Mouse (Mus musculus) gastrocnemius, postnatal 25 days (tissue): ENCODE measurements around the gene Ssbp2. TPM values are rescaled to one million over a fixed set of nuclear protein-coding genes. Genes with fewer than 3 reads are reported as not detected.

ENCODE experiments used
- DNase-seq: peaks from one replicate; pipeline ENCODE4 v3.0.0; 2022
- total RNA-seq, 2 experiments: library from RNA; stranded (reverse); gene quantifications; 1 replicate in 1 of 2; 2 replicates in 1 of 2; pipeline ENCODE4 v1.2.3; 2021

Ssbp2 gene
- total RNA-seq, 2 experiments from 2014 or later = 13.7 to 20.0 TPM

DNA sequence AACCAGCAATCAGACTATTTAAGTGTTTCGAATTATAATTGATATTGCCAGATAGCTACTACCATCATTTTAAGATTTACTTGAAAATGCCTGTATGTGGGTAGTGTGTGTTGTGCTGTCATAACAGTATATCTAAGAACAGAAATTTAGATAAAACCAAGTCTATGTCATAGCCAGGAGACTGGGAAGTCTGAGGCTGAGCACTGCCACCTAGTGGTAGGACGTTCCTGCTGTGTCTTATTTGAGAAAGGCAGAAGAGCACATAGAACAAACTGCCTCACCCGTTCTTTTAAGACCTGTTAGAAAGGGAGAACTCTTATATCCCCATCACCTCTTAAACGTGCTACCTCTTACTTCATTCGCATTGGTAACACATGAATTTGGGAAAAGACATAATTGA, 176.7 kb downstream of the Ssbp2 start:
- DNase-seq = no peak

GRCm38 (mm10) chr13:91638836-91639235, 178.8 kb downstream of the Ssbp2 start:
- DNase-seq = no peak

DNA sequence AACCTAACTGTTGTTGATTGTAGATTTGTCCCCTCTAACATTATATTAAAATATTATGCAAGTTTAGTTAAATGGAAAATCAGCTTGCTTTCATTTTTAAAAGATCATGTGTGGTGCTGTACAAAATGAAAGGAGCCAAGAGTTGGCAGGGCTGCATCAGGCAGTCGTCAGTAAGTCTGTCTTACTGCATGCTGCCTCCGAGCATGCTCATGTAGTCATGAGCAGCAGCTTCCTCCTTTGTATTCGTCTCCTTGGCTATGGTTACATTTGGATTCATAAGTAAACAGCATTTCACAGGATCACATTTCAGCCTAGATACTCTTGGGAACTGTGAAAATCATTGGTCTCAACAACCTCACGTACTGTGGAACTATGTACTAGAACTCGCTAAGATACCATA, 180.1 kb downstream of the Ssbp2 start:
- no peak for DNase-seq

GRCm38 (mm10) chr13:91648240-91648639, 188.2 kb downstream of the Ssbp2 start:
- no peak for DNase-seq

DNA sequence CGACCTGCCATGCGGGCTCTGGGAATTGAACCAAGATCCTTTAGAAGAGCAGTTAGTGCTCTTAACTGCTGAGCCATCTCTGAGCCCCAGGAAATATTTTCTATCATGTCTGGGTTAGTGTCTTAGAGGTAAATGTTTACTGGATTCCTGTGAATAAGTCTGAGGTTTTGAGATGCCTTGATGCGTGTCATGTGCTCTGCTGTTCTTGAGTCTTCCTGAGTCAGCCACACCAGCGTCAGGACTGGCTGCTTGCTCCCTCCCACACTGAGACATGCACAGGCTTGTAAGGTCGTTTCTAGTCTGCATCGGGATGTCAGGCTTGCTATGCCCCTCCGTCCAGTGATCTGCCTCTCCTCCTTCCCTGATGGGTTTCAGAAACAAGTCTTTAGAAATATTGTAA, 189.8 kb downstream of the Ssbp2 start:
- DNase-seq = no peak

DNA sequence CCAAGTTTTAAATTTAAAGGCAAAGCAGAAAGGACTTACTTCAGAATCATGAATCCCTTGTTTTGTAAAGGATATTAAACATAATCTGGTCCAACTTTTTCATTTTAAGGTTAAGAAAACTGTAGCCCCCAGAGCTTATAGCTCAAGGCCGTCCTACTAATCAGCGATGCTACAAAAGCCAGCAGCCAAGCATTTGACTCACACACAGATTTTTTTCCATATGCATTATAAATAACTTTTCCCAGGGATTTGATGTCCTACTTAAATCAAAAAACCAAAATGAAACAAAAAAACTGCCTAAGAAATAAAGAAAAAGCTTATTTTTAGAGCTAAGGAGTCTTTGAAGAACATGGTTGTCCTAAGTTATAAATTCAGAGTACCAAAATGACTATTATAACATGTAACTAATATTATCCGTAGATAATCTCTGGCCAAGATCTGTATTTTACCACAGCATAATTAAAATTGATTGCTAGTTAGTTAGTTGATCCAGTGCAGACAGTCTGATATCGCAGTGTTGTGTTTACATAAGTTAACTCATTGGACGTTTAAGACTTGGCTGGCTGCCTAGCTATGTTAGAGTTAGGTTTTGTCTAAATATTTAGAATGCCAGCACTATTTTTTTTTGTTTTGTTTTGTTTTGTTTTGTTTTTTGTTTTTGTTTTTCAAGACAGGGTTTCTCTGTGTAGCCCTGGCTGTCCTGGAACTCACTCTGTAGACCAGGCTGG, 201.1 kb downstream of the Ssbp2 start:
- DNase-seq = no peak

DNA sequence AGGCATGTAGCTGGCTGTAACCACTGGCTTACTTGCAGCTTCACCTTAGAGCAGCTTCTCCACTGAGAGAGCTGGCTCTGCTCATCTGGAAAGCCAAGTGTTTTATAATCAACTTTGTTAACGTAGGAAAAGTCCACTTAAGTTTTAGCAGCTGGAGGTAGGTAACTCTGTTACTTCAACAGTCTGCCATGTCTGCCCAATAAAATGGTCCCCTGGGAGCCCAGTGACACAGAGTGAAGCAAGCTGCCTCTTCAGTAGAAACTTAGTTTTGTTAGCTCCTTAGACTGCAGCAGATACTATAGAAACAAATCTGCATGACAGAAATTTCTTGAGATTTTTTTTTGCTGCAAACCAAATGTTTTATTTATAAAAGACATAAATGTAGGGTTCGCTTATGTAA, 202.7 kb downstream of the Ssbp2 start:
- no peak for DNase-seq

DNA sequence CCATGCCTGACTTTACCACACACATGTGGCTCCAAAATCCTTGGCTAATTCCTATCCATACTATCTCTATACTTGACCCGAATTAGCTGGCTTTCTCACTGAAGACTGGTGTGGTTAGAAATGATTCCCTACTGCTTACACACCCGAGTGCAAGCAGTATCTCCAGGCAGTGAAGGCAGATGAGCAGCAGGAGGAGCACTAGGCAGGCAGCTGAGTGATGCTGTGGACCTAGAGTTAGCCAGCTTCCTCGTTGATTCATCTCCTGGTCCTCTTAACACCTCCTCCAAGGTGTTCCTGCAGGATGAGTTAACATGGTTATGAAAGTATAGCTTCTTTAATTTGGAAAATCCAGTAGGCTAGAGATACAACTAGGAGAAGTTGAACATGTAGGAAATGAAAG, 213.2 kb downstream of the Ssbp2 start:
- DNase-seq = no peak

DNA sequence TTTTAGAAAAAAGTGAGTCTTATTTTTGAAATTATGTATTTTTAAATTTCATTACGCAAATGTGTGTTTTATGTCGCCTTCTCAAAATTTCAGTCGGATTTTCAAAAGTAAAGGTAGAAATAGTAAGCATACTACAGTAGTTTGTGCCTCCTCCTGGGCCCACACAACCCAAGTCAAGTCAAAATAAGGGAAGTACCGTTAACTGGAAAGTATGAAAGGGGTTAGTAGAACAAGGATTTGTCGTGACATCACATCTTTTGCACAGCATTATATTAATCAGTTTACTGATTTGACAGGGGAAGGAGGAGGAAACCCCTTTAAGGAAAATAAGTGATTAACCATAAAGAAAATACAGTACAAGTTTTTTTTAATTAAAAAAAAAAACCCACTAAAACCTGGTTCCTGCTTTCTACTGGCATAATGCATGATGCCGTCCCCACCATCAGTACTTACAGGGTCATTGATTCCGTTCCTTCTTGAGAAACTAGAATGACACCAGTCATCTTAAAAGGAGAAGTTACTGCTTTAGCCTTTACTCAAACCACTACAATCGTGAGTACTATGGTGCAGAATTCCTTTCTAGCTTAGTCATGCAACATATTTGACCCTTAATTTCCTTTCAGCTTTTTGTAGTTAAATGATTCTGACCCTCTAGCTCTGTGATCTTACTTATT, 220.8 kb downstream of the Ssbp2 start:
- no peak for DNase-seq

DNA sequence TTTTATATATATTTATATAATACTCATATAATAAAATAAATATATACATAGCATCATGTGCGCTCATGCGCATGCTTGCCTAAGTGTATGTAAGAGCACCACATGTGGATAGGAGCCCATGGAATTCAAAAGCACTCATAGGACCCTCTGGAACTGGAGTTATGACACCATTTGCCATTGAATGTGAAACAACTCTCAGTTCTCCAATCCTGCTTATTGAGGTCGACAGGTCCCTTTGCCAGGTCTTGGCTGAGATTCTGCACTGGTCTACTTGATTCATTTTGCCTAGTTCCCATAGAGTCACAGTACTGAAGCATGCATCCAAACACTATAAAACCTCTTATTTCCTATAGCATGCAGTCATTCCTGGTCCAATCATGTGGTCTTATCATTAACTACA, 221.4 kb downstream of the Ssbp2 start:
- no peak for DNase-seq

DNA sequence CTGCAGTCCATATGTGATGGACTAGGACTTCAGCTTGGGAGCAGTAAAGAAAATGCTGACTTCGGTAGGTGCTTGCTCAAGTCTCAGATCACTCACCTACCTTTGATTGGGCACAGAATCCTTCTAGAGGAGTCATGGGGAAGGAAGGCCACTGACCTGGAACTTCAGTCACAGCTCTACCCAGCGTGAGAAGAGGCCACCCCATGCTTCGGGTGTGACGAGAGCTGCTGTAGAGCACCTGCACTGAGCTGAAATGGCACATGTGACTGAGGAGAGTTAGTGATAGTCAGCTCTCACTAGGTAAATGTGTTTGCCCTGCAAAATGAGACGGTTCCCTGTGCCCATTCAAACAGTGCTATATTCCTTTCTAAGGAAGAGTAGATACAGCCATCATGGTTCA, 230.0 kb downstream of the Ssbp2 start:
- DNase-seq = no peak

DNA sequence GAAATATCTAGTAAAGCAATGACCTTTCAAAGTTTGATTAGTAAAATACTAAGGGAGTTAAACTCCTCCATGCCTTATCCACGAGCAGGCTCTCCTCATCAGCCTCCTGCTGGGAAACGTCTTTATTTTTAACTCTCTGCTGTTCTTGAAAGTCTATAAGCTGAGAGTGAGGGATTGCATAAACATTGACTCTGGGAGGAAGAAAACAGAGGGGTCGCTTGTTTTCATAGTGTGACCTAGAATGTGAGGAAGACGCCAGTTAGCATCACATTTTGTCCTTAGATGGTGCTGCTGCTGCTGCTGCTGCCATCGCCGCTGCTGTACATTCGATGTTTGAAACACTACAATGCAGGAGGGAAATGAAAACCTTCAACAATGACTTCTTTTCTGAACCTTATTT, 233.5 kb downstream of the Ssbp2 start:
- DNase-seq = no peak

GRCm38 (mm10) chr13:91695406-91695805, 235.3 kb downstream of the Ssbp2 start:
- no peak for DNase-seq

DNA sequence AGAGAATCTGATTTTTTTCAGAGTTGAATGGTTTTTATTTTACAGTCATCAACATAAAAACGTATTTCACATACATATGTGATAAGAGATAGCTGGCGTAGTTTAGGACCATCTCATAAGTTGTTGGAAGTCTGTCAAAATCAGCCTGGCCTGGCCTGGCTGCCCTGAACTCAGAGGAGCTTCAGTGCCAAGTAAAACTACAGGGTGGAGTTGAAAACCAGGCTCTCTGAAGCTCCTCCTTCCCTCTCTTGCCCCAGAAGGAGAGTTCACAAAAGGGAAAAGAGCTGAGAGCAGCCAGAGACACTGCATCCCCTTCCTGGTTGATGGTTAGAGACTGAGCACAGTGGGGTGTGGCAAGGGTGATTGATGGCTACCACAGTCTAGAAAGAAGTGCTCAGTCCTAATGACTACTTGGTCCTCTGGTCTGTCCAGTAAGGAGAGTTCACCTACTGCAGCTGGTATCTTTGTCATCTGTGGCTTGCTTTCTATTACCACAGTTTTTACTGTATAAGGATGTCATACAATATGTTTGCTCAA, 236.1 kb downstream of the Ssbp2 start:
- no peak for DNase-seq

GRCm38 (mm10) chr13:91697011-91697410, 236.9 kb downstream of the Ssbp2 start:
- no peak for DNase-seq

GRCm38 (mm10) chr13:91702337-91702736, 242.3 kb downstream of the Ssbp2 start:
- no peak for DNase-seq

- DNase-seq = no peak
Observed at GRCm38 (mm10) chr13:91719487-91719886, 259.4 kb downstream of the Ssbp2 start.

DNA sequence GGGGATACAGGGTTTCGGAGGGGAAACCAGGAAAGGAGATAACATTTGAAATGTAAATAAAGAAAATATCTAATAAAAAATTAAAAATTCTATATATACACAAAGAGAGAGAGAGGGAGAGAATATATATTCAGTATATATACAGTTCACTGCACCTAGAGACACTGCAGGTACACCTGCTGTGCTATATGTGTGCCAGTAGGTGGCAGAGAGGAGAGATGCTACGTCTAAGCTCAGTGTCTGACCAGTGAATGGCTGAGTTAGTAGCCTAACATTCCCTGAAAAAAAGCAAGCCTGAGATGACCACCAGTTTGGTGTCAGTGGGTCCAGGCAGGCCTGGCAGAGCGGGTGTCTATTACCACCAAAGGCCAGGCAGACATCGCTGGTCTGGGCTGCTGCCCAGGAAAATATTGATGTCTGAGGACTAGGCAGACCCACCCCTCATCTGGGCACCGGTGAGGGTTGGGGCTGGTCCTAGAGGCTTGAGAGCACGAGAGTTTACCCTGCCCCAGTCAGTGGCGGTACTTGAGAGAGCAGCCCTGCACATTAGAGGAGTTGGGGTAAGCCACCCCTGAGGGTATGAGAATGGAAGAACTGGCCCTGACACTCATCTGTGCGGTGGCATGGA, 263.1 kb downstream of the Ssbp2 start:
- DNase-seq = no peak

DNA sequence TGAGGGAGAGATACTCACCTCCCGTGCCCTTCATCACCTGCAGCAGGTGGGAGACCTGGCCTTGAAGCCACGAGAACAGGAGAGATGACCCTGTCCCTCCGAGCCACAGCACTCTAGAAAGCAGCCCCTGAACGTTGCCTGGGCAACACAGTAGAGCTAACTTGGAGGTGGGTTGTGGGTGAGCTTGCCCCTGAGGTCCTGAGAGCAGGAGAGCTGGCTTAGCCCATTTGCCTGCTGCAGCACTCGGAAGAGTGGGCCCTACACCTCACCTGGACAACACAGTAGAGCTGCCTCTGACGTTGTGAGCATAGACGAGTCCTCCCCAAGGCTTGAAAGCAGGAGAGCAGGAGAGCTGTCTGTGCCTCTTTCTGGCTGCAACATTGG, 263.6 kb downstream of the Ssbp2 start:
- no peak for DNase-seq

DNA sequence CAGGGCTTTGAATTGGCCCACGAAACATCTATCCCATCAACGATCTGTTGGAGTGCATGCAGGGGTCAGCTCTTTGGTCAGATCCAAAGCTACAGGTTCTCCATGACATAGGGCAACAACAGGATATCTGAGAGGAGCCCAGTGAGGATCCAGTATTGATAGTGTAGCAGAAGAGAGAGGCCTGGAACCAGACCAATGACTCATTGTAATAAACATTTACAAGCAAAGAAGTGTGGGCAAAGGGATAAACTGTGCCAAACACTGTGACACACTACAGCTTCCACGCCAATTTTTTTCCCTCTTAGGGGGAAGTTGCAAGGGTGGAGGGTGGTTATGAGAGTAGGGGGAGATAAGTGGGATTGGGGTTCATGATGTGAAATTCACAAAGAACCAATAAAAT, 264.1 kb downstream of the Ssbp2 start:
- DNase-seq = no peak

DNA sequence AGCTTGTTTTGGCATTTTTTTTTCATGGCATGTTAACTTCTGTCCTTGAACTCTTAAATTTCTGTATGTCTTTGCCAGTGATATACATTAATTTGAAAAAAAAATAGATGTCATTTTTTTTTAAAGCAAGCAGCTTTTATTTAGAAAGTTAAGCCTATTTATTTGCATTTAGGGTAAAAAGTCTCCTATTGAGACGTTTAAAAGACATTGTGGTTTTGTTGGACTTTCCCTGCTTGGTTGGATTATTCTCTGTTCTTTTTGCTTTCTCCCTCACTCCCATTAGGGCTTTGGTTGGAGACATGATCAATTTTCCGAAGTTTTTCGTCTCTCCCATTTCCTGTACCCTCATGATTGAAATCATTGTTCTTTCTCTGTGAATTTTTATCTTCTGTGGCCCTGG, 265.0 kb downstream of the Ssbp2 start:
- no peak for DNase-seq

DNA sequence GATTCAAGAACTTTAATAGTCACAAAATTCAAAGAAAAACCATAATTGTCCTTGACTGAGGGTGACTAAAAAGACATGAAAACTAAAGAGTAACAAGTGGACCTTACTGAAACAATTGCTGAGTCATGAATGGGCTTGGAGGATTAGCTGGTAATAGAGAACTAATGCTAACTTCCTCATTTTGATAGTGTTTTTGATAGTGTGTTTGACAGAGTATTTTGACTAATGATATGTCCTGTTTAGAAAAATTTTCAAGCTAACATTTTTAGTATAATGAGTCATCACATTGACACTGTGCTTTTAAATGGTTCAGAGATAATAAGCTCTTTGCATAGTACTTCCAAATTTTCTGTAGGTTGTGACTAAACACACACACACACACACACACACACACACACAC, 267.8 kb downstream of the Ssbp2 start:
- DNase-seq = no peak

DNA sequence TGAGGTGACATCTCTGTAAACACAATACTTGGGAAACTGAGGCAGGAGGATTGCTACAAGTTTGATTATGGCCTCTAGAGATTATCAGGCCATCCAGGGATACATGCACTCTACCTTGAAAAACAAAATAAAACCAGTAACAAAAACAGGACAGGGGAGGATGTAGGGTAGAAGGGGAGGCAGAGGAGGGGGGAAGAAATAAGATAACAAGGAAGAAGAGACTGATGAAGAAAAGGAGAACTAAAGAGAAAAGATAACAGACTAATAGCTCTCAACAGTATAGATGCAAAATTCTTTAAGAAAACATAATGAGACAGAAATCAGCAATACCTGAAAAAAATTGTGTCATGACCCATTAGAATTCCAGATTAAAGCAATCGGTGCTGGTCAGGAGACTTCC, 277.1 kb downstream of the Ssbp2 start:
- no peak for DNase-seq

GRCm38 (mm10) chr13:91740851-91741250, 280.8 kb downstream of the Ssbp2 start:
- no peak for DNase-seq
